Mouse (Mus musculus) erythroblast, embryonic 14.5 days (primary cell): Measurements from ENCODE around the gene Nhsl2. TPM values are rescaled to one million over a fixed set of nuclear protein-coding genes. Genes with fewer than 3 reads are reported as not detected.

ENCODE experiments used
- H3K27me3 ChIP-seq: 2 replicates; pipeline ENCODE4 v1.6.1; 2012; ENCODE audit warnings: inconsistent platforms; ENCODE audit not compliant: control insufficient read depth
- H3K36me3 ChIP-seq: 2 replicates; pipeline ENCODE4 v1.6.1; 2012; ENCODE audit warnings: mild to moderate bottlenecking, inconsistent platforms; ENCODE audit not compliant: control insufficient read depth
- H3K4me1 ChIP-seq: 2 replicates; pipeline ENCODE4 v1.6.1; 2012; ENCODE audit warnings: inconsistent platforms; ENCODE audit not compliant: control insufficient read depth
- H3K4me3 ChIP-seq: replicated peaks from 2 replicates; pipeline ENCODE3; 2012; ENCODE audit warnings: moderate library complexity, mild to moderate bottlenecking, inconsistent platforms
- H3K9me3 ChIP-seq: 2 replicates; pipeline ENCODE4 v1.6.1; 2012; ENCODE audit warnings: low read length, inconsistent platforms, mixed read lengths; ENCODE audit not compliant: control insufficient read depth
- GATA1 ChIP-seq: IDR thresholded peaks from 2 replicates; pipeline ENCODE4 v1.6.1; 2012; ENCODE audit warnings: low read length, inconsistent platforms, mixed read lengths
- TAL1 ChIP-seq: IDR thresholded peaks from 3 replicates; pipeline ENCODE4 v1.6.1; 2012; ENCODE audit warnings: low read length, inconsistent platforms, mixed read lengths
- polyA plus RNA-seq: library from polyadenylated mRNA; stranded (reverse); fragments of >175 nt; gene quantifications from 2 replicates; pipeline ENCODE4 v1.2.3, GENCODE M21; 2012

Nhsl2 gene
- polyA plus RNA-seq, 1 experiment, result not detected

DNA sequence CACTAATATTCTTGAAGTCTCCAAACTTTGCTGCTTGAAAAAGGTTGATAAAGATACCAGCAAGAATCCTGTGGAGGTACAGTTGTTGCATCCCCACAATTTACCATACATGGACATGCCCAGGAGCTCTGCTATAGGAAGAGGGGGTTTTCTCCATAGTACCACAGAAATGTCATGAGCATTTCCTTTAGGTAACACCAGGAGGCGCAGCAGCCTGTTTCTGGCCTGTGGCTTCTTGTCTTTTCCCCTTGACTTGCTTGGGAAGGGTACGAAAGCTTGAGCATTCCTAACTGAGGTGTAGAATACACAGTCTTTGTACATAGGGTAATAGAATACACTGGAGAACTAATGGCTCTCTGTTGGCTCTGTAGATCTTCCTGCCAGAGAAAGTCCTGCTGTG lies 132.3 kb downstream of the Nhsl2 start:
- TF ChIP-seq GATA1 (no peak), TAL1 (no peak)
- Histone ChIP-seq H3K9me3 (no peaks in the 10 kb centered on the region), H3K4me1 (no peaks in the 10 kb centered on the region), H3K27me3 (peaks cover 3% of the 10 kb centered on the region; the same call in 1 of the 2 replicates), H3K4me3 (no peak overlapping the region), H3K36me3 (no peaks in the 10 kb centered on the region)

DNA sequence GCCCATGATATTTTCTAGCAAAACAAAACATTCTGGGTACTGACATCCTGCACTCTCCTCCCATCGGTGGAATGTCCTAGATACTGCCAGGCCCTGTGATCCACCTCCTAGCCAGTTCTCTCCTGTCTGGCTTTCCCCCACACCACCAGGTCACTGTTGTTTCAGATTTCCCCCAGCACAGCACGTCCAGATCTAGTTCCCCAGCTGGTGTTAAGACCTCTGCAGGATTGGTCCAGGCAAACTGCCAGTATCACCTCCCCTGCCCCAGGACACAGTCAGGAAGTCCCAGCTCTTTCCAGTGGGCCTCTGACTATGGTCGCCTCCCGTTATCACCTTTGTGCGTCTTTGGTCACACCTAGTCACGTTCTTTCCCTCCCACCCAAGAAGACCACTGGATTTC lies 134.5 kb downstream of the Nhsl2 start:
- Histone ChIP-seq H3K36me3 (no peaks in the 10 kb centered on the region), H3K9me3 (no peaks in the 10 kb centered on the region), H3K4me1 (no peaks in the 10 kb centered on the region), H3K4me3 (no peak overlapping the region), H3K27me3 (peaks cover under 1% of the 10 kb centered on the region; the same call in 1 of the 2 replicates)
- TF ChIP-seq TAL1 (no peak), GATA1 (no peak)

DNA sequence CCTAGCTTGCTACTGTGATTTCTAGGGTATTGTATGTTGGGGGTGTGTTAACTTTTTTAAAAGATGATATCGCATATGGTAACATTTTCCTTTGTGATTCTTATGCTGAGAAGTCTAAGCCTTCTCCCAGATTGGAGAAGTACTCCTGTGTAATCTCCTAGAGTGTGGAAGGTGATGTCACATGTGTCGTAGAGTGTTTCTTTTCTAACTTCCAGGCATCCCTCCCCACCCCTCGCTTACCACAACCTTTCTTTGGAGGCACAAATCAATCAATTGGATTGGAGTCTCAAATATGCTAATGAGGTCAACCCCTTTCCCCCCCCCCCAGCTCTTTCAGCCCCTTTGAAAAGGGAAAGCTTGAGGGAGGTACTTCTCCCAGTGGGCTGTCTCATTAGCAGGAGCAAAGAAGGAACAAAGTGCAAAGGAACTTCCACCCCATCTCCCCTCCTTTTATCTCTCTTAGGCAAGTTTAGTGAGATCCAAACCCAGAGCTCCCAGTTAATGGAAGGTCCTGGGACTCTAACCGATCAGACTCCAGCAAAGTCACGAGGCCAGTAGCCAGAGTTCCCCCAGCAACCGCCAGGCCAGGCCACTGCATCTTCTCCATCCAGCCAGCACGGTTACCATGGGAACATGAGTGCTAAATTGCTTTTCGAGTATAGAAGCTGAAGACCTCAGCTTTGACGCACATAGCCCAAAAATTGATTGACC lies 137.6 kb downstream of the Nhsl2 start:
- peaks cover 2% of the 10 kb centered on the region; the same call in 1 of the 2 replicates for H3K27me3 ChIP-seq
- TF ChIP-seq TAL1 (no peak), GATA1 (no peak)
- no peaks in the 10 kb centered on the region for H3K9me3 ChIP-seq
- H3K4me1 ChIP-seq, result no peaks in the 10 kb centered on the region
- no peaks in the 10 kb centered on the region for H3K36me3 ChIP-seq
- H3K4me3 ChIP-seq, result no peak overlapping the region

DNA sequence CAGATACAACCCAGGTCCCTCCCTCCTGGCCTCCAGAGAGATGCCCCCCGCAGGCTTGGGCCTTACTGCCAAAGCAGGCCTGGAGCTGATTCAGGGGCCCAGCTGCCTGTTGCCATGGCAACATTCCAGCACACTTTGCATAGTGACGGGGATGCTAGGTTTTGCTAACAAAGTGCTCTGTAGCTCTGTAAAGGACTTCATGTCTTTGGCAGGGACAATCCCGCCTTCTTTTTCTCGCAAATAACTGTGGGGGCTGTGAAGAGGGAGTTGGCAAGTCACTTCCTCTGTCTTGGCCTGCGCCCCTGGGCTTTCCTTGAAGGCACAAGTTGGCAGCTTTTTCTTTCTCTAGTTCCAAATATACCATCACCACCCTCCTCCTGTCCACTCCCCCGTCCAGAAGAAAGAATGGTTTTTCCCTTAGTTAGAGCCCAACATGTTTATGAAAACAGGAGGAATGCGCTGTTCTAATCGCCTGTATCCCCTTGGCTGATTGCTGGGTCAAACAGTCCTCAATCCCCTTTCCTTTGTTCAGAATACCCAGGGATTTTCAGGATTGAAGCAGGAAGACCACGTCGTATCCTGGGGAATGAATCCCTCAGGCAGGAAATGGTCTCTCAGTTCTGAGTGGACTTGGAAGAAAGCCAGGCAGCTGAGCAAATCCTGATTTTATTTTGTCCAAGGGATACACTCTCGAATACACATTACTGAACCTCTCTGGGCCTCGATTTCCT lies 144.8 kb downstream of the Nhsl2 start:
- TF ChIP-seq GATA1 (no peak), TAL1 (no peak)
- no peaks in the 10 kb centered on the region for H3K36me3 ChIP-seq
- no peaks in the 10 kb centered on the region for H3K9me3 ChIP-seq
- H3K4me1 ChIP-seq, result no peaks in the 10 kb centered on the region
- no peak overlapping the region for H3K4me3 ChIP-seq
- H3K27me3 ChIP-seq, result peaks cover 4% of the 10 kb centered on the region; the same call in 1 of the 2 replicates

DNA sequence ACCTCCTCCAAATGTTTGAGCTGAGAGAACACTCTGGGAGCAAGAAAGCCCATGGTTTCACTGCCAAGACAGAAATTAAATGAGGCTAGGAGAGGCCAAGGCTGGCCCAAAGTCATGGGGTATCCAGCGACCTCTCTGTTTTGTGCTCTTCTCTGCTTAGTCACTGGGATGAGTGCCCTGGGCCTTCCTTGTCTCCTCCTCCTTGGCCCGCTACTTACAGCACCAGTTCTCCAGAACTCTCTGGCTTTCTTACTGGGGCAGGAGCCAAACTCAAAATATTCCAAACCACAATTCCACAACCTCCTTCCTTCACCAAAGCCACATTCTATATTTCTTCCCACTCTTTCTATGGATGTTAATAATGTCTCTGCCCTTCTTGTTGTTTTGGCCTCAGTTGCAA lies 147.5 kb downstream of the Nhsl2 start:
- Histone ChIP-seq H3K4me3 (no peak overlapping the region), H3K9me3 (no peaks in the 10 kb centered on the region), H3K27me3 (peaks cover 11% of the 10 kb centered on the region; the same call in 1 of the 2 replicates), H3K4me1 (no peaks in the 10 kb centered on the region), H3K36me3 (no peaks in the 10 kb centered on the region)
- TF ChIP-seq TAL1, result no peak
- no peak for TF ChIP-seq GATA1

DNA sequence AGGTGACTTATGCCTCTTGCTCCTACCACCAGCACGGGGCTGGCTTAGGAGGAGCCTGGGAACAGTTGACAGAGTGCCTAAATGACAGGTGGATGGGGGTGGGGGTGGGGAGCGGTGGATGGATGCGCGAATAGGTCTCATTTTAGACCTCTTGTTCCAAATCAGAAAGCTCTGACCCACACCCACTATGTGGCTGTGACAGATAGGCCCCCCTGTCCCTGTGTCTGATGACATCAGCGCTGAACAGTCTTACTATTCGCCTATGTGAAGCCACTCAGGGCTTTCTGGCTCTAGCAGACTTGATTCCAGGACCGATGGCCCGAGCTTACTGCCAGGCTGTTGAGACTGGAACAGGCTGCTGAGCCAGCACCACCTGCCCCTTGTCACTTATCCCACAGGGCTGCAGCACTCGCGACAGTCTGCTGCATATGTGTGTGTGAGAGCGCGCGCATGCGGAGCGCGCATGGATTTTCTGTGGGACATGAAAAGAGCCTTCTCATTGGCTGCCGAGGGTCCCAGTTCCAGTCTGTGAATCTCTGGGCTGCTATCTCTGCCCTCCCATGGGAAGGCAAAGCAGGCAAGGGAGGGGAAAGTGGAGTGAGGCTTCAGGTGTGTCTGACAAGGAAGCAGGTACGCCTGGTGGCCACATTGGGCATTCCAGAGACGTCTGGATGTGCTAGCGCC lies 154.6 kb downstream of the Nhsl2 start:
- H3K9me3 ChIP-seq, result no peaks in the 10 kb centered on the region
- H3K36me3 ChIP-seq, result no peaks in the 10 kb centered on the region
- H3K4me3 ChIP-seq, result no peak overlapping the region
- no peaks in the 10 kb centered on the region for H3K4me1 ChIP-seq
- peaks cover 58% of the 10 kb centered on the region for H3K27me3 ChIP-seq
- no peak for TF ChIP-seq GATA1
- no peak for TF ChIP-seq TAL1

DNA sequence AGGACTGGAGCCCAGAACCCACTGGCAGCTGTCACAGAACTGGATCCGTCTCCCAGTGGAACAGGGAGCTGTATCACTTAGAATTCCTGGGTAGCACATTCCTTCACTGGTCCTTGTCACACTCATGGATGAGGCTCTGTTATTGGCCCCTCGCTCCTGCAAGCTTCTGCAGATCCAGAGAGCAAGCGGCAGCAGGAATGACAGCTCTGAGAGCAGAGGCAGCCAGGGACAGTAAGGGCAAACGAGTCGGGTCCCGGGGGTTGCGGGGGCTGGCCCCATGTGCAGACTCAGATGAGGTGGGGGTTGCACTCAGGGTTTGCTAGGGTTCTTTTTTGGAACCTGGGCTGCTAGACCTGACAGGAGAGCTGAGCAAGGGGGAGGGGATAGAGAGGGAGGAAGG lies 155.2 kb downstream of the Nhsl2 start:
- H3K4me1 ChIP-seq, result no peaks in the 10 kb centered on the region
- H3K9me3 ChIP-seq, result no peaks in the 10 kb centered on the region
- no peak overlapping the region for H3K4me3 ChIP-seq
- no peak for TF ChIP-seq TAL1
- no peak for TF ChIP-seq GATA1
- no peaks in the 10 kb centered on the region for H3K36me3 ChIP-seq
- H3K27me3 ChIP-seq, result peaks cover 61% of the 10 kb centered on the region

DNA sequence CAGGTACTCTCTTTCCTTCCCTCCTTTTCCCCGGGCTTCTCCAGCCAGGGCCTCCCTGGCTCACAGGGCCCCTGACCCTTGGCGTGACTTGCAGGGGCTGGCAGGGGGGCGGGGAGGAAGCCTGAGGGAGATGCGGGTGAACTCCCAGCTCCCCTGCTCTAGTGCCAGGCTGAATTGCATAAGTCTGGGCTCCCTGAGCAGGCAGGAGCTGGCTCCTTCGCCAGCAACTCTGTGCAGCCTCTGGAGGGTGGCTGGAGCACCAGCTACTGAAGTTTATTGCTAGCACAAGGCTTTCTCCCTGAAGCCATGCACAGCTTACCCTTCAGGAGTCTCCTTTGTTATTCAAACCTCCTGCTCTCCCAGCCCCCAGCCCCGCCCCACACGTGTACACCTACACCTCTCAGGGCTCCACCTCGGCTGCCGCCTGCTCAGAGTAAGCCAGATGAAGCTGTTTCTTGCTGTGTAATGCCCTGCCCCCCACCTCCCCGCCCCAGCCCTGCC lies 156.0 kb downstream of the Nhsl2 start:
- peaks cover 57% of the 10 kb centered on the region for H3K27me3 ChIP-seq

DNA sequence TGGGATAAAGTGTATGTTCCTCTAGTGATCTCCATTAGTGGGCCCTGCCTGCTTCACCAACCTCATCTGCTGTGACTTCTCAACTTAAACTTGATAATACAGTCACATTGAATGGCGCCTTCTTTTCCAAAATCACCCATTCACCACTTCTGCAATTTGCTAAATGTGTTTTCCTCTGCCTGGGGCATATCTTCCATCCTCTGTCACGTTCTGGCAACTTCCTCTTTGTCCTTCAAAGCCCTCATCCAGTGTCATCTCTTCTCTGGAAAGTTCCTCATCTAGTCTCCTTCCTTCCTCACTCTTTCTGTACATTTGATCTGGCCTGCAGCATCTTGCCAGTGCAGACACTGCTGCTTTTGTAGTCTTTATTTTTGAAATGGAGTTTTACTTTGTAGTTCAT lies 158.8 kb downstream of the Nhsl2 start:
- Histone ChIP-seq H3K4me3 (no peak overlapping the region), H3K9me3 (no peaks in the 10 kb centered on the region), H3K27me3 (peaks cover 42% of the 10 kb centered on the region), H3K36me3 (no peaks in the 10 kb centered on the region), H3K4me1 (no peaks in the 10 kb centered on the region)
- TF ChIP-seq TAL1, result no peak
- TF ChIP-seq GATA1, result no peak

More for the DNA sequence above, 156.0 kb downstream of the Nhsl2 start:
- Histone ChIP-seq H3K4me1 (no peaks in the 10 kb centered on the region), H3K9me3 (no peaks in the 10 kb centered on the region), H3K36me3 (no peaks in the 10 kb centered on the region), H3K4me3 (no peak overlapping the region)
- TF ChIP-seq TAL1, result no peak
- TF ChIP-seq GATA1, result no peak
